Mouse (Mus musculus) gastrocnemius, postnatal 25 days (tissue): ENCODE data around the gene Dcaf4. TPM values are rescaled to one million over a fixed set of nuclear protein-coding genes. Genes with fewer than 3 reads are reported as not detected.
A peak's percentile ranks its signal among the peaks of the same experiment; 100 is the strongest.

ENCODE experiments used
- DNase-seq: peaks from one replicate; pipeline ENCODE4 v3.0.0; 2022
- total RNA-seq, 2 experiments: library from RNA; stranded (reverse); gene quantifications; 1 replicate in 1 of 2; 2 replicates in 1 of 2; pipeline ENCODE4 v1.2.3; 2021

Dcaf4 gene
- total RNA-seq, 2 experiments from 2014 or later, result 16.5 to 22.3 TPM

- peak; percentile 44 for DNase-seq
Measured at GRCm38 (mm10) chr12:83544791-83545190, 24.5 kb downstream of the Dcaf4 start.

GRCm38 (mm10) chr12:83551305-83551704, 31.0 kb downstream of the Dcaf4 start:
- no peak for DNase-seq

- no peak for DNase-seq
Measured at GRCm38 (mm10) chr12:83553816-83554215, 33.5 kb downstream of the Dcaf4 start.

GRCm38 (mm10) chr12:83555605-83556004, 35.3 kb downstream of the Dcaf4 start:
- DNase-seq, result no peak

- peak; percentile 24 for DNase-seq
Measured at GRCm38 (mm10) chr12:83558496-83558895, 38.2 kb downstream of the Dcaf4 start.

- no peak for DNase-seq
Measured at GRCm38 (mm10) chr12:83560189-83560588, 39.9 kb downstream of the Dcaf4 start.

GRCm38 (mm10) chr12:83562589-83562988, 42.3 kb downstream of the Dcaf4 start:
- no peak for DNase-seq

GRCm38 (mm10) chr12:83569866-83570265, 49.6 kb downstream of the Dcaf4 start:
- no peak for DNase-seq

GRCm38 (mm10) chr12:83572717-83573116, 52.5 kb downstream of the Dcaf4 start:
- DNase-seq, result no peak

GRCm38 (mm10) chr12:83577445-83577844, 57.2 kb downstream of the Dcaf4 start:
- DNase-seq, result no peak

- DNase-seq, result no peak
Measured at GRCm38 (mm10) chr12:83578356-83578755, 58.1 kb downstream of the Dcaf4 start.

GRCm38 (mm10) chr12:83578896-83579569, 58.8 kb downstream of the Dcaf4 start:
- DNase-seq, result peak; percentile 25

- DNase-seq, result no peak
Measured at GRCm38 (mm10) chr12:83580283-83580682, 60.0 kb downstream of the Dcaf4 start.

- no peak for DNase-seq
Measured at GRCm38 (mm10) chr12:83582106-83582505, 61.8 kb downstream of the Dcaf4 start.

- no peak for DNase-seq
Measured at GRCm38 (mm10) chr12:83582747-83583146, 62.5 kb downstream of the Dcaf4 start.

GRCm38 (mm10) chr12:83586628-83587027, 66.4 kb downstream of the Dcaf4 start:
- no peak for DNase-seq

Other genes with a start within 250 kb of the Dcaf4 start
- gene Dpf3, start 32.8 kb upstream of the Dcaf4 start, total RNA-seq, result 10 to 100 TPM; 17.9 to 22.5 TPM
- gene Zfyve1, start 76.8 kb downstream of the Dcaf4 start, total RNA-seq, result 10 to 100 TPM; 12.8 to 20.3 TPM
- gene Rbm25, start 110.8 kb downstream of the Dcaf4 start, total RNA-seq, result 10 to 100 TPM; 40.2 to 48.9 TPM
- gene Psen1, start 167.7 kb downstream of the Dcaf4 start, total RNA-seq, result 10 to 100 TPM; 21.9 to 22.9 TPM
- gene Papln, start 243.2 kb downstream of the Dcaf4 start, total RNA-seq, result 1 to 10 TPM; 1.7 to 2.1 TPM